Mouse (Mus musculus) cortical plate, adult 2 months (tissue): ENCODE data around the gene Bsdc1. TPM values are rescaled to one million over a fixed set of nuclear protein-coding genes. Genes with fewer than 3 reads are reported as not detected.

Source experiments
- polyA plus RNA-seq: library from polyadenylated mRNA; depleted of rRNA; stranded (reverse); fragments of >200 nt; gene quantifications from 2 replicates; pipeline ENCODE4 v1.2.3, GENCODE M21; 2012; rRNA removed

The Bsdc1 gene
- polyA plus RNA-seq, 1 experiment = 28.3 TPM

Other genes starting within 250 kb of the Bsdc1 start
- gene C77080, start 200.2 kb upstream of the Bsdc1 start, polyA plus RNA-seq = 14.4 and 15.0 TPM in 2 replicates
- gene Sync, start 174.0 kb upstream of the Bsdc1 start, polyA plus RNA-seq = 0.98 and 1.1 TPM in 2 replicates
- gene Rbbp4, start 126.2 kb upstream of the Bsdc1 start, polyA plus RNA-seq = 64.5 and 65.4 TPM in 2 replicates
- 29.6 and 31.5 TPM in 2 replicates for gene Zbtb8os, start 125.9 kb upstream of the Bsdc1 start, polyA plus RNA-seq
- gene Zbtb8a, start 83.5 kb upstream of the Bsdc1 start, polyA plus RNA-seq = 8.8 and 8.9 TPM in 2 replicates
- 2.5 and 3.0 TPM in 2 replicates for gene Zbtb8b, start 20.7 kb upstream of the Bsdc1 start, polyA plus RNA-seq
- 0.19 and 0.36 TPM in 2 replicates for gene Tssk3, start 29.4 kb downstream of the Bsdc1 start, polyA plus RNA-seq
- 0.79 and 0.88 TPM in 2 replicates for gene Fam229a, start 29.6 kb downstream of the Bsdc1 start, polyA plus RNA-seq
- gene Marcksl1, start 52.0 kb downstream of the Bsdc1 start, polyA plus RNA-seq = 129 and 134 TPM in 2 replicates
- gene Hdac1, start 81.1 kb downstream of the Bsdc1 start, polyA plus RNA-seq = 55.4 and 61.7 TPM in 2 replicates
- gene Lck, start 112.1 kb downstream of the Bsdc1 start, polyA plus RNA-seq = 2.3 and 3.3 TPM in 2 replicates
- gene Fam167b, start 117.0 kb downstream of the Bsdc1 start, polyA plus RNA-seq = 0.98 and 1.2 TPM in 2 replicates
- 228 and 229 TPM in 2 replicates for gene Eif3i, start 139.1 kb downstream of the Bsdc1 start, polyA plus RNA-seq
- 143 and 148 TPM in 2 replicates for gene Tmem234, start 139.1 kb downstream of the Bsdc1 start, polyA plus RNA-seq
- gene Dcdc2b, start 152.7 kb downstream of the Bsdc1 start, polyA plus RNA-seq = 11.1 and 11.3 TPM in 2 replicates
- 34.9 and 35.4 TPM in 2 replicates for gene Iqcc, start 157.5 kb downstream of the Bsdc1 start, polyA plus RNA-seq
- gene Ccdc28b, start 162.4 kb downstream of the Bsdc1 start, polyA plus RNA-seq = 89.1 and 99.2 TPM in 2 replicates
- 32.2 and 33.4 TPM in 2 replicates for gene Txlna, start 179.5 kb downstream of the Bsdc1 start, polyA plus RNA-seq
- gene Kpna6, start 211.2 kb downstream of the Bsdc1 start, polyA plus RNA-seq = 50.6 and 52.9 TPM in 2 replicates
- gene Tmem39b, start 235.3 kb downstream of the Bsdc1 start, polyA plus RNA-seq = 20.2 and 21.1 TPM in 2 replicates